8 mouse cellular contexts compared by ENCODE assay signal in the genomic region with DNA sequence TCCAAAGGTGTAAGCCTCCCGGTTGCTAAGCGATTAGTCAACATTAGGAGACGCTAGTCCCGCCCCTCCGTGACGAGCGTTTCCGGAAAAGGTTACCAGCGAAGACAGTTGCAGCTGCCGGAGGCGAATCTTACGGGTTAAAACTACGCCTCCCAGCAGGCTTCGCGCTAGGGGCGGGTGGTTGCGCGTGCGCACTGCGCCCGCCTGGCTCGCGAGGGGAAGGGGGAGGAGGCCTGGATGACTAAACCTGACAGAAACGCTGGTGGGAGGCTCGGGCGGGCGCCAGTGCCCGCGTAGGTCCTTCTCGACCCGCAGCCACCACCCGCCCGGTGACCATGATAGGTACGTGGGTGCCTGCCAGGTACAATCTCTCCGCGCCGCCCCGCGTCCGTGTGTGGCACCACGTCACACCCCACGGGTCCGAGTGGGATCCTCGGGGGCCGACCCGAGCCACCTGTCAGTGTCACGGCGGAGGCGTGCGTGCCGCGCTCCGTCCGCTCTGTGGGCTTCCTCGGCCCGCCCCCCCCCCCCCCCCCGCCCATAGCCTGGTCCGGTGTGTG. TPM values are rescaled to one million over a fixed set of nuclear protein-coding genes. Genes with fewer than 3 reads are reported as not detected.
A peak's percentile ranks its signal among the peaks of the same experiment; 100 is the strongest.
DNase-seq lines count a peak whose midpoint lies in the region; ATAC-seq and TF ChIP-seq lines count a peak whose summit lies in the region.

A gene (minus strand): TSS at position 164 of the 560 bp plus-strand sequence.
A gene (plus strand): TSS at position 237 of the 560 bp plus-strand sequence.

- peak within 1 kb of the TSS; percentile 84 for H3K9ac ChIP-seq in heart, embryonic 12.5 days
- H3K9ac ChIP-seq in kidney, postnatal 0 days (ENCODE audit: low read depth, low read length): peak within 1 kb of the TSS; percentile 69
- H3K9ac ChIP-seq in liver, embryonic 11.5 days (ENCODE audit: low read depth, low read length): peak within 1 kb of the TSS; percentile 77
- H3K9ac ChIP-seq in stomach, embryonic 14.5 days (replicated peaks; ENCODE audit: low read depth, low read length): peak within 1 kb of the TSS; percentile 46

- peak within 1 kb of the TSS; percentile 56 for H3K27ac ChIP-seq in heart, embryonic 12.5 days (ENCODE audit: poor library complexity, severe bottlenecking)
- H3K27ac ChIP-seq in kidney, postnatal 0 days: peak within 1 kb of the TSS; percentile 47; the same call in 1 of the 2 replicates
- 0 out of 2 replicates have a peak within 1 kb of the TSS, but pooled peaks have one; percentile 59 for H3K27ac ChIP-seq in liver, embryonic 11.5 days (ENCODE audit: low read depth, low read length)
- H3K27ac ChIP-seq in stomach, embryonic 14.5 days (ENCODE audit: low read length): no peak within 1 kb of the TSS

- under 1% methylated on average over 54 of the region's 58 CpGs for WGBS in heart, embryonic 12.5 days
- under 1% methylated on average over 51 of the region's 58 CpGs for WGBS in kidney, postnatal 0 days
- WGBS in liver, embryonic 11.5 days: 0% methylated on average over 51 of the region's 58 CpGs
- WGBS in stomach, embryonic 14.5 days: under 1% methylated on average over 52 of the region's 58 CpGs

- H3K4me2 ChIP-seq in heart, embryonic 12.5 days: peak within 1 kb of the TSS; percentile 91
- peak within 1 kb of the TSS; percentile 86 for H3K4me2 ChIP-seq in kidney, postnatal 0 days (ENCODE audit: low read length)
- peak within 1 kb of the TSS; percentile 92 for H3K4me2 ChIP-seq in liver, embryonic 11.5 days
- H3K4me2 ChIP-seq in stomach, embryonic 14.5 days (replicated peaks; ENCODE audit: low read depth, low read length): peak within 1 kb of the TSS; percentile 82

- H3K4me1 ChIP-seq in heart, embryonic 12.5 days (replicated peaks): peaks cover 6% of the 10 kb centered on the region; the same call in 1 of the 2 replicates
- H3K4me1 ChIP-seq in kidney, postnatal 0 days (replicated peaks; ENCODE audit: insufficient read depth, low read length): peaks cover 3% of the 10 kb centered on the region; the same call in 1 of the 2 replicates
- no peaks in the 10 kb centered on the region for H3K4me1 ChIP-seq in liver, embryonic 11.5 days (replicated peaks; ENCODE audit: control insufficient read depth, insufficient read depth, low read length)
- H3K4me1 ChIP-seq in stomach, embryonic 14.5 days (ENCODE audit: control insufficient read depth, insufficient read depth, low read length): peaks cover 3% of the 10 kb centered on the region; the same call in 1 of the 2 replicates

- ATAC-seq in erythroid progenitor cell, adult 5-6 weeks (replicated peaks; ENCODE audit: low FRiP score, poor library complexity, severe bottlenecking): peak; percentile 95
- peak; percentile 98 for ATAC-seq in heart, embryonic 12.5 days (ENCODE audit: insufficient number of reproducible peaks, low FRiP score)
- ATAC-seq in kidney, postnatal 0 days (replicated peaks; ENCODE audit: low FRiP score, low read depth): peak; percentile 97
- ATAC-seq in liver, embryonic 11.5 days (replicated peaks; ENCODE audit: low FRiP score): peak; percentile 96
- ATAC-seq in stomach, embryonic 14.5 days (ENCODE audit: insufficient number of reproducible peaks, insufficient read depth, low FRiP score, low read depth): peak; percentile 97

- no peak for TF ChIP-seq CTCF in kidney, postnatal 0 days (IDR thresholded peaks at IDR 0.05; ENCODE audit: low read depth)

- no peaks in the 10 kb centered on the region for H3K9me3 ChIP-seq in heart, embryonic 12.5 days (replicated peaks)
- H3K9me3 ChIP-seq in kidney, postnatal 0 days (replicated peaks; ENCODE audit: low read length): no peaks in the 10 kb centered on the region
- H3K9me3 ChIP-seq in liver, embryonic 11.5 days (ENCODE audit: control insufficient read depth, low read length): no peaks in the 10 kb centered on the region
- H3K9me3 ChIP-seq in stomach, embryonic 14.5 days (ENCODE audit: control insufficient read depth, low read depth, low read length): no peaks in the 10 kb centered on the region

- peak; percentile 96 for DNase-seq in CD4-positive helper T cell, adult 2 months (ENCODE audit: low read depth, low spot score)
- DNase-seq in brain, embryonic 18.5 days (ENCODE audit: low read depth, low spot score): peak; percentile 93
- peak; percentile 98 for DNase-seq in kidney, postnatal 0 days (ENCODE audit: low spot score)
- peak; percentile 94 for DNase-seq in liver, embryonic 11.5 days (ENCODE audit: low spot score)
- peak; percentile 96 for DNase-seq in naive thymus-derived CD4-positive, alpha-beta T cell, adult 2 months (ENCODE audit: low read depth)

- H3K4me3 ChIP-seq in heart, embryonic 12.5 days: peak within 1 kb of the TSS; percentile 92
- peak within 1 kb of the TSS; percentile 74 for H3K4me3 ChIP-seq in kidney, postnatal 0 days (replicated peaks; ENCODE audit: low read depth, low read length)
- H3K4me3 ChIP-seq in liver, embryonic 11.5 days (ENCODE audit: low read depth, low read length): peak within 1 kb of the TSS; percentile 80
- H3K4me3 ChIP-seq in stomach, embryonic 14.5 days (ENCODE audit: low read depth, low read length): peak within 1 kb of the TSS; percentile 70

- H3K27me3 ChIP-seq in heart, embryonic 12.5 days (replicated peaks): no peaks in the 10 kb centered on the region
- no peaks in the 10 kb centered on the region for H3K27me3 ChIP-seq in kidney, postnatal 0 days (ENCODE audit: insufficient read depth, low read length)
- H3K27me3 ChIP-seq in liver, embryonic 11.5 days (replicated peaks; ENCODE audit: control insufficient read depth, insufficient read depth, low read length): no peaks in the 10 kb centered on the region
- no peaks in the 10 kb centered on the region for H3K27me3 ChIP-seq in stomach, embryonic 14.5 days (ENCODE audit: control insufficient read depth, insufficient read depth, low read length)

- H3K36me3 ChIP-seq in heart, embryonic 12.5 days: no peaks in the 10 kb centered on the region
- no peaks in the 10 kb centered on the region for H3K36me3 ChIP-seq in kidney, postnatal 0 days (ENCODE audit: insufficient read depth, low read length)
- H3K36me3 ChIP-seq in liver, embryonic 11.5 days (ENCODE audit: control insufficient read depth, insufficient read depth, low read length): no peaks in the 10 kb centered on the region
- H3K36me3 ChIP-seq in stomach, embryonic 14.5 days (ENCODE audit: control insufficient read depth, insufficient read depth, low read length): no peaks in the 10 kb centered on the region

RNA-seq across cellular contexts. Expression of the first gene that starts in this region (rescaled TPM):
- not detected in 2 replicates for total RNA-seq in erythroid progenitor cell, adult 5-6 weeks (2015; ENCODE audit: low replicate concordance)
- total RNA-seq in erythroid progenitor cell, adult 5-6 weeks (2017; ENCODE audit: low replicate concordance): not detected in 2 replicates
- 0.96 TPM in 2 replicates for polyA plus RNA-seq in heart, embryonic 12.5 days (2016; fragmentation: Nextera tagmentation; extraction: Ambion mirVana)
- polyA plus RNA-seq in kidney, postnatal 0 days (2015; fragmentation: Nextera tagmentation; extraction: Ambion mirVana): 3.1 and 4.1 TPM in 2 replicates
- 0.41 and 0.53 TPM in 2 replicates for polyA plus RNA-seq in liver, embryonic 11.5 days (2014; fragmentation: Nextera tagmentation; extraction: Ambion mirVana)
- 1.0 and 1.8 TPM in 2 replicates for polyA plus RNA-seq in stomach, embryonic 14.5 days (2014; fragmentation: Nextera tagmentation; extraction: Ambion mirVana)

RNA-seq across cellular contexts. Expression of the second gene that starts in this region (rescaled TPM):
- not detected in 2 replicates for total RNA-seq in erythroid progenitor cell, adult 5-6 weeks (2015; ENCODE audit: low replicate concordance)
- 1.3 TPM in 1 of 2 replicates, not detected in the other for total RNA-seq in erythroid progenitor cell, adult 5-6 weeks (2017; ENCODE audit: low replicate concordance)
- polyA plus RNA-seq in heart, embryonic 12.5 days (2016; fragmentation: Nextera tagmentation; extraction: Ambion mirVana): 1.2 and 1.5 TPM in 2 replicates
- polyA plus RNA-seq in kidney, postnatal 0 days (2015; fragmentation: Nextera tagmentation; extraction: Ambion mirVana): 3.6 and 4.0 TPM in 2 replicates
- 0.14 and 0.55 TPM in 2 replicates for polyA plus RNA-seq in liver, embryonic 11.5 days (2014; fragmentation: Nextera tagmentation; extraction: Ambion mirVana)
- 2.4 and 3.0 TPM in 2 replicates for polyA plus RNA-seq in stomach, embryonic 14.5 days (2014; fragmentation: Nextera tagmentation; extraction: Ambion mirVana)

Comparison
In these comparisons a context has a peak if more than half of its experiments do, and no peak if none do; other contexts are left out.
1. Peak in DNase-seq, ATAC-seq, H3K4me3 ChIP-seq, H3K27ac ChIP-seq, H3K9ac ChIP-seq and H3K4me2 ChIP-seq in liver, embryonic 11.5 days; RNA of the genes that start here not detected or under 1 TPM.